Mouse (Mus musculus): ENCODE measurements at regions not wholly inside any gene's neighbourhood (a gene's known extent, or its start where the extent isn't known, plus 50 kb on each side); places are given as distances from the start of the nearest gene placed in this dataset.

DNA sequence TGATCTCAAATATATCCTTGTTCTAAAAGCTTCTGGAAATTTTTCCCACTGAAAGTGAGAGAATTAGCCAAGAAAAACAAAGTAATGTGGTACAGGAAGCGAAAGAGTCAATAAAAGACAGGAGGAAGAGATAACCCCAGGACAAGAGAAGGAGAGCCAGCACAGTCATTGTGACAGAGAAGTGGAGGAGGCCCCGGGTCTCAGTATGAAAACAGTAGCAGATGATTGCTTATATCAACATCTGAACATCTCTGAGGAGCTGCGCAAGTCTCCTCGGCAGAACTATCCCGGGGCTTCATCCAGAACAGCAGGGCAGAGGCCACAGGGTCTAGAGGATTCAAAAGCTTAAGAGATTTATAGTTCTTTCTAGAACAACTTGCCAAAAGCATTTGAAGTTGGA is 235.0 kb upstream of the Arhgef26 start:
- no peak for TF ChIP-seq CTCF (conservative IDR thresholded peaks at IDR 0.05; ENCODE audit: insufficient read depth, insufficient read length, low read depth, low read length)
- no peak for TF ChIP-seq POLR2A (IDR thresholded peaks at IDR 0.05; ENCODE audit: low read depth, low read length)

Data from kidney, adult 2 months (tissue).